Mouse (Mus musculus) embryo, embryonic 11 days (tissue): ENCODE measurements at regions not wholly inside any gene's neighbourhood (a gene's known extent, or its start where the extent isn't known, plus 50 kb on each side); places are given as distances from the start of the nearest gene placed in this dataset.

Experiments used
- DNase-seq: peaks from one replicate; pipeline ENCODE4 v3.0.0-alpha.2; 2015

DNA sequence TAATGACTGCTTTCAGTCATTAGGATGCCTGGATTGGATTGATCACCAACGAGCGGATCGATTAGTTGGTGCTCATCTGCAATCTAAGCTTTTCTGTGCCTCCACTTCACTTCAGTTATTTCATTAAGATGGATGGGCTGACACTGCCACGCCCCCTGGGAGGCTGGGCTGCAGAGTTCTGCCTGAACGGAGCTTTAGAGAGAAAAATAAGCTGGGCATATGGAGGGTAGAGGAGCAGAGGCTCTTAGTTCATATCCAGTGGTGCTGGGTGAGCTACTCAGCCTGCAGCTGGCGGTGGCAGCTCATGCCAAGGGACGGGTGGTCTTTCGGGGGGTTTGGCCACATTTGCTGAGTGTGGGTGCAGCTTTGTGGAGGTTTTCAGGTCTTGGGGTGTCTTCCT is 256.4 kb upstream of the Dusp10 start:
- peak; percentile 28 for DNase-seq

DNA sequence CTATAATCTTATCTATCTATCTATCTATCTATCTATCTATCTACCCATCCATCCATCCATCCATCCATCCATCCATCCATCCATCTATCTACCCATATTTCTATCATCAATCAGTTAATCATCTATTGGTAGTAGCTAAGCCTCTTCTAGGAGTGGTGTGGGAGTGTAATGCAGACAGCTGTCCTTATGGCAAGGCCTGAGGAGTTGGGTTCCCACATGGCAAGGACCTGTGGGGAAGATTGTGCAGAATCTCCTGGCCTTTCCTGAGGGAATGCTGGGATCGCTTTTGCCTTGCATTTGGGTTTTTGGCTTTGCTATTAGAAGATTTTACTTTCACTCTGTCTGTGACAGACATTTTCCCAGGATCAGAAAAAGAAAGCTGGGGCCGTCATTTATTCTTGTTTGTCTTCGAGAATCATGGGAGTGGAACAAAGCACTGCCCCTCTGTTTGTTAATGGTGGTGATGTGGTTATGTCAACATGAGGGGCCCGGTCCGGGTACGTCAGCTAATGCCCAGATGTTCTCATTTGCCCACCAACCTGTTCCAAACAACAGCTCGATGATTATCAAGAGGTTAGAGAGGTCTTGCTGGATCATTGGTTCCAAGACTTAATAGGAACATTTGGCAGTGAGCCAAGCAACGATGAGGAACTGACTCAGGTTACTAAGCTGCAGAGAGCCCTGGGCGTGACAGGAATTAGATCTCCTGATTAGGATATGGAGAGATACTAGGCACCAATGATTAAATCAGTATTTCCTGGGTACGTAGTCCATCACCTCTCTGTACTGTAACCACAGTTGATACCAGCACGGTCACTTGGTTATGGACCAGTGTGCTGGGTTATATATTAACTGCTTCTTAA is 249.0 kb upstream of the Dusp10 start:
- DNase-seq, result peak; percentile 43

DNA sequence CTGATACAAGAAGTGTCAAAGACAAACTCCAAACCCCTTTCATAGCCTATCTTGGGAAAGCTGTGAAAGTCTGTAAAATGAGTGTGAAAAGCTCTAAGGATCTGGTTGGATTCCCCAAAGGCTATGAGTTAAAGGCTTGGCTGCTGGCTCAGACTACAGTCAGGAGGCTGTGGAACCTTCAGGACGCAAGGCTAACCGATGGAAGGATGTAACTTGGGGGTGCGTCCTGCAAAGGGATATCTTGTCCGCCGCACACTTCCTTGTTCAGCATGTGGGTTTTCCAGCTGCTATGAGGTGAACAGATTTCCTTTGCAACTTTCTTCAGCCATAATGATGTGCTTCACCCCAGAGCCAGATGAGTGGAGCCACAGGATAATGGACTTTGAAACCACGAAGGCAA is 240.3 kb upstream of the Dusp10 start:
- DNase-seq, result no peak

DNA sequence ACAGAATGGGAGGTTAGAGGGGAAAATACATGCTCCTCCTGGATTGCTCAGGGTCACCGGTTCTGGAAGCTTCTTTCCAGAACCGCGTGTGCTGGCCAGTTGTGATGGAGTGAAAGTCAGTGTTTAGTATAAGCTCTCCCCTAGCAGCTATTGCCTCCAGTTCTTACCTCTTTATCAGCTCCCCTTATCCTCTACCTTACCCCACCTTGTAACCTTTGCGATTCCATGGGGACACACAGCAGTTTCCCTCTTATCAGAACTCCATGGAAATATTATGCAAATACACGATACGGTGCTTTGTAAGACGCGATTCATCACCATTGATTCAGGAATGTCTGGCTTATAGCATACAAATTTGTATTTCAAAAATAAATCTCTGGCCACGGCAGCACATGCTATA is 232.9 kb upstream of the Dusp10 start:
- no peak for DNase-seq

DNA sequence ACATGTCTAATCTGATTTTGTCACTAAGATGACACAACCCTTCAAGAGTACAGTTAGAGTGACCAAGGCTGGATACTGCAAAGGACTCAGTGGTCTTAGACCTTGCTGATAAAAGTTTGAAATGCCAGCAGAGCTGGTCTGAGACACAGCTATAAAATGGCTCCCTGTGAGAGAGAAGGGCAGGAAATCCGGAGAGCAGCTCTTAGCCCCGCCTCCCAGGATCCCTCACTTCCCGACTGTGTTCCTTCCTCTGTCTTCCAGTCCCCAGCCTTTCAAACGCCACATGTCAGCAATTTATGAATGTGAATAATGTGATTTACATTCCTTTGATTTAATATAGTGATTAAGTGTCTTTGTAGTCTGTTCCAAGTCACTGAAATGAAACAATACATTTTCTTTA is 232.3 kb upstream of the Dusp10 start:
- peak; percentile 17 for DNase-seq

DNA sequence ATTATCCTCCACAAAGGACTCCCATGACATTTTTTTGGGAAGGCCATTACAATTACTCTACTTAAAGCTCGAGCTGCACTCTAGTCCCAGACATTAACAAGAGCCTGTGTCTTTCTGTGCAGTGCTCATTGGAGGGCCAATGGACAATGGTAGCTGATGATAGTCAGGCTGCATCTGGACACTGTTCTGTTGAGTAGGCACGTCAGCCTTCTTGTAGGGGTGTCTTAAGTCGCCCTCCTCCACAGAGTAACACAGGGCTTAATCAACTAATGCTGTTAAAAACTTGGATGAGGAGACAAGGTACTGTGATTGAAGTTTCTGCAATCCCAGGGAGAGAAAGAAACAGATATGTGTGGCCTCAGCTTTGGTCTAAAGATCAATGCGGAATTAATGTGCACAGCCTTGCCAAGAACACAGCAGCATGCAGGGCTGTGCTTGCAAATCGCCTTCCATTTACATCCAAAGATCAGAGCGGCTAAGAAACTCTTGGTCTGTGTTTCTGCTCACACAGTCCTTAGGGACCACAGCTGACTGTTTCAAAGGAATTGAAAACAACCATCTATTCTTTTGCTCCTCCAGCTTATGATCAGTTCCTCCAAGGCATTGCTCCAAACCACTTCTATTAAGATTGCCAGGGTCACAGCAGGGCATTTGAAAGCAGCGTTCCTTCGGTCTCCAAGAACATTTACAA is 229.5 kb upstream of the Dusp10 start:
- peak; percentile 14 for DNase-seq

DNA sequence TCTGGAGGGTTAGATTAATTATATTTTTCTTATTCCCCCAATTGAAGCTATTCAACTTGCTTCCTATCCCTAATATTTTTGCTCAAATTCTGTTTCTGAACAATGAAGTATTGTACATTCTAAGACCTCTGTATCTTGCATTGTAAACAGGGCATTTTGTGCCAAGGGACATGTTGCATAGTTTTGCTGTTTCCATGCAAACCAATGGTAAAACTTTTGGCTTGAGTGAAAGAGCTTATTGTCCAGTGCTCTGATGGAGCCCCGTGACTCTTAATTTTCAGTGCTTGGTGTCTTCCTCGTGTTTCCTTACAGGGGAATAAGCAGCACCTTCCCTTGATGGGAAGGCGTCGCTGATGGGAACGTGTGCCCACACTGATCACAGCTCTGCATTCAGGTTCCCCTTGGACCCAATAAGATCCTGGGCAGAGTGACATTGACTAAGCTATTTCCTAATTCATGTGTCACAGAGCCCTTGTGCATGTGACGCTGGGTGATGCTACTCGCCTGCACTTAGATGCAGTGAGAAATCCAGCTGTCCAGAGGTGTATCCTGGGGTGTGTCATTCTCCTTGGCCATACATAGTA is 220.8 kb upstream of the Dusp10 start:
- no peak for DNase-seq

DNA sequence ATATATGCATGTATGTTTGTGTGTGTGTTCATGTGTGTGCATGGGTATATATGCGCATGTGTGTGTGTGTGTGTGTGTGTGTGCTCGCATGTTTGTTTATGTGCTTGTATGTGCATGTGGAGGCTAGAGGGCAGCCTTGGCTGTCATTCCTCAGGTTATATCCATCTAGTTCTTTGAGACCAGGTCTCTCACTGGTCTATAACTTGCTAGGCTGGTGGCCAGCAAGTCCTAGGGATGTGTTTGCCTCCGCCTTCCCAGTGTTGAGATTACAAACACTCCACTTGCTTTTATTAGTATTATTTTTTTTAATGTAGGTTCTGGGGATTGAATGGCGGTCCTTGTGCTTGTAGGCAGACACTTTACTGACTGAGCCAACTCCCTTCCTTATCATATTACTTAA is 219.8 kb upstream of the Dusp10 start:
- DNase-seq, result no peak

DNA sequence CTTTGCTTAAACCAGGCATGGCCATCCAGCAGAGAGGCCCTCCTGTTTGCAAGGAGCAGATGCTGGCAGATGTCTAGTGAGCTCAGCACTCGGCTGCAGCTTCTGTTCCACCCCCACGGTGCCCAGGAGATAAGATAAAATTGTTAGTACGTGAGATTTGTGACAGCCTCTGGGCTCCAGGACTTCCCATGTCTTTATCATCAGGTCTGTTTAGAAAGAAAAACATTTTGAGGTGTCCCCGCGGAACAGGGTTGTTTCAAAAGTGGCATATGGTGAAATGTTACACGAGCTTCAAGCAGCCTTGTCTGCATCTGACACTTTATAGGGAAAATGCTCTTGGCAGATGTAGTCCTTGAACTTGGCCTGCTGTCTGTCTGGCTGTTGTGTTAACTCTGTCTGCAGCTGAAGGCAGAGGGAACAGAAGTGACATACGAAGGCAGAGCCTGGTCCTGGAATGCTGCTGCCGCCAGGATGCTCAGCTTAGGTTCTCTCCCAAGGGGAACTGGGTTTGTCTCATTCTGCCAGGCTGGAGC is 219.1 kb upstream of the Dusp10 start:
- peak; percentile 23 for DNase-seq

DNA sequence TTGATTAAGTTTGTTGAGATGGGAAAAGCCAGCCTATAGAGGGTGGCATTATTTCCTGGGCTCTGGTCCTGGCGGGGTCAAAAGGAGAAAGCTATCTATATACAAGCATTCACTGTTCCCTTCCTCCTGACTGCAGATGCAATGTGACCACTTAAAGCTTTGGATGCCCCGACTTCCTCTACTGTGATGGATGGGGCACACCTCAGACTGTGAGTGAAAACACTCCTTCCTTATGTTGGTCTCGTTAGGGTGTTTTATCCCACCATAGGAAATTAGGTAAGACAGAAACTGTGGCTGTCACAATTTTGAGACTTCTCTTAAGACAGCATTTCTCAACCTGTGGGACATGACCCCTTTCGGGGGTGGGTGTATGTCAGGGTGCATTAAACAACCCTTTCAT is 210.8 kb upstream of the Dusp10 start:
- no peak for DNase-seq

DNA sequence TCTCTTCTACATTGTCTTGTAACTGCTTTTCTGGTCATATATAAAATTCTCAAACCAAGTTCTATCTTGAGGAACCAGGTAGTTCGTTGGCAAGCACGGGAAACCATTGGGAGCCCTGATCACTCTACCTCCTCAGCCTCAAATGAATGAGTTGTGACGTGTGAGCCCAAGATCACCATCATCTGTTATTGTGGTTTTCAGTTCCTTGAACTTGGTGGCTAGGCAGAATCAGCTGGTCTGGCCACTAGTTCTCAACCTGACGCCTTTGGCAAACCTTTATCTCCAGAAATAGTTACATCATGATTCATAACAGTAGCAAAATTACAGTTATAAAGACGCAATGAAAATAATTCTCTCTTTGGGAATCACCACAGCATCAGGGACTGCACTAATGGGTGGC is 209.7 kb upstream of the Dusp10 start:
- DNase-seq, result no peak

DNA sequence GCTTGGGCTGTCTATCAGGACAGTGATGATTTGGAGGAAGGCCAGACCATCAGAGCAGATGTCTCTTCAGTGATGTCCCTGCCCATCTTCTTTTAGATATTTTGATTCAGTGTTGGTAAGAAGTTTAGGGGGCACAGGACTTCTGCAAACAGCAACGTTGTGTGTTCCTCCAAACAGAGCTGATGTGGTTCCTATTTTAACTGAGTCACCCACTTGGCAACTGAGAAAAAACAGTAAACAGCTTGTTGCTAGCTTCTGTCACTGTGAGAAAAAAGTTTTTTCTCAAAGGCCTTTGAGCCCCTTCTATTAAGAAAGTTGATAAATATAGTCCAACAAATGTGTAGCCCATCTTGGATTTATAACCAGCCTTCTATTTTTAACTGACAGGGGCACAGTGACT is 209.3 kb upstream of the Dusp10 start:
- no peak for DNase-seq

DNA sequence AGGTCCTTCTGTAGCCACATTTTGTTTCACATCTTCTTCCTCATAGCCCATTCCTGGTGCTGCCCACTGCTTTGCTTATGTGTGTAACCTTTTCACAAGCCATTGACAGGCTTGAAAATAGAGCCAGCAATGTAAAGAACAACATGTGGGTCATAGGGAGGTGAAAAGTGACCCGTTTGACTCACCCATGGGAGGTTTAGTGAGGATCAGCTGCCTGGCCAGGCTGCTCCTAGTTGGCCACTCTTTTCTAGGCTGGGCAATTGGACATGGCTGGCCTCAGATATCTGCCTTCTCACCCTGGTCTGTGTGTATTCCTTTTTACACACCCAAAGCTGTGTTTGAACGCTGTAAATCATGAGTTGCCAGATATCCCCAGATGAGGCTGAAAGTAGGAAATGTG is 208.8 kb upstream of the Dusp10 start:
- no peak for DNase-seq

DNA sequence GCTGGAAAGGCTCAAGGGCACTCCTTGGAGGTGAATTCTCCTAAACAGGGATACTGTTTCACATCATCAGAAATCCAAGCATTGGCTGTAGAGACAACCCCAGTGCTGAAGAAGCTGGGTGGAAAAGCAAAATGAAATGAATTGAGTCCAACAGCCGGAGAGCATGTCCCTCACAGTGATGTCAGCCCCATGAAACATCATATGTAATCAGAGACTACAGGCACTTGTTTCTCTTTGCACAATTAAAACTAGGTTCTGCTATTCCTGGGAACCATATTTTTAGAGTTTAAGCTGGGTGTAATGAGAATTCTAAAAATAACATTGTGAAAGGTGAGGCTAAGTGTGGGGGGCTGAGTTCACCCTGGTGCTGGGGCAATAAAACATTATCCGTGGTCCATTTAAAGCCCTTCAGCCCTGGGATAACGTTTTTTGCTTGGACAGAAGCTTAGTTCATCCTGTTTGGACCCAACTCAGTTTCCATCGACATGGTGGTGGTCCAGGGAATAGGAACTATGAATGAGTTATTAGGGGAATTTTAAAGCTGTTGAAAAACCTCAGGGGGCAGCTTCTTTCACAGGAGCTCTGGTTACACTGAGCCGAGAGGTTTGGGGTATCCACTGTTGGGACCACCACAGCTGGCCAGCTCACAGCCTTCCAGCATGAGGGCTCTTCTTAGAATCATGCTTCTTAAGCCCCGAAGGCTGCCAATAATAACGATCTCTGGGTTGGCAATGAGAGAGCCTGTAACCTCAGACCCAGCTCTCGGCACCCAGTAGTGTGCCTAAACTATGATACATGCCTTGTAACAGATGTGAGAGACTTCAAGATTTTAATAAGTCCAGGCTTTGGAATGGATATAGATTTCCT is 206.0 kb upstream of the Dusp10 start:
- no peak for DNase-seq

DNA sequence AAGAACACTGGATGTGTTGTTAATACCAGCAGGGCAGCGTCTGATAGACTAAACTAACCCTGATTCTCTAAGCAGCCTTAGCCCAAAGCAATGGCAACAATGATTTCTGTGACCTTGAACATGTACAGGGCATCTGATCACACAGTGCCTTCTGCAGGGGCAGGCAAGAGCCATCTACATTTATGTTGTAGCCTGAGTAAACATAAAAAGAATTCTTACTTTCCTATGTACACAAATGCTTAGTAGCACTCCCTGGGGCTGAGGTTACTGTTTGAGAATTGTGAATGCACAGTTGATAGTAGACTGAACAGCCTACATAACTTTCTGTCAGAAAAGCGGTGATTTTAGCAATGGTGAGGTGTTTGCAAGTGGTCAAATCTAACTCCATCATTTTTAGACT is 204.9 kb upstream of the Dusp10 start:
- DNase-seq, result no peak

DNA sequence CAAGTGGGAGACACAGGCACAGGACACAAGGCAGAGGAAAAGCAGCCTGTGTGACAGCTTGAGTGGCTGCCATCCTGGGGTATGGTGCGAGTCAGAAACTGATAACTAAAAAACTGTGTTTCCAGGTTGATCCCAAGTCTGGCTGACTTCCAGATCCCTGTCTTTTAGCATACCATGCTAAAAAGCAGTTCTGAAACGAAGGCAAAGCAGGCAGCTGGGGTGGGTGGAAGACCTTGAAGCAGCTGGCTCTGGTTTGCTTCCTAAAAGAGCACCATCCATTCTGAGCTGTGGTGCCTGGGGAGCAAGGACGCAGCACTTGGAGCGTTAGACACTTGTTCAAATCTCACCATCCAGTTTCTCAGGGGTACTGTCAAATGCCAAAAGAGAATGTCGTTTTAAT is 192.5 kb upstream of the Dusp10 start:
- DNase-seq, result no peak

DNA sequence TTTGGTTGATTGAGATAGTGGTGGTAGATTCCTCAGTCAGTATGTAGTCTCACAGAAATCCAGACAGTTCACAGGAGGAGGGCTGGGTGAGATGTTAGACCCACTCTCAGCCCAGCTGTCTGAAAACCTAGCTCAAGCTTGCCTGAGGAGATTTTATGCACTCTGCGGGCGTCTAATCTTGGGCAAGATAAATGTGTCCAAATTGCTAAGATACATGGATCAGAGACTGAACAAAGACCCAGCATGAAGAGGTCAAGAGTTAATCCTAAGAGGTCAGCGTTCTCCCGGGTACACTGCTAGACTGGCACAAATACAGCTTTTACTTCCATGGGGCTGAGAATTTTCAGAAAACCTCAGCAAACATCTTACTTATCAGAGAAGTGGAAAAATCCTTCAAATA is 186.8 kb upstream of the Dusp10 start:
- peak; percentile 38 for DNase-seq

DNA sequence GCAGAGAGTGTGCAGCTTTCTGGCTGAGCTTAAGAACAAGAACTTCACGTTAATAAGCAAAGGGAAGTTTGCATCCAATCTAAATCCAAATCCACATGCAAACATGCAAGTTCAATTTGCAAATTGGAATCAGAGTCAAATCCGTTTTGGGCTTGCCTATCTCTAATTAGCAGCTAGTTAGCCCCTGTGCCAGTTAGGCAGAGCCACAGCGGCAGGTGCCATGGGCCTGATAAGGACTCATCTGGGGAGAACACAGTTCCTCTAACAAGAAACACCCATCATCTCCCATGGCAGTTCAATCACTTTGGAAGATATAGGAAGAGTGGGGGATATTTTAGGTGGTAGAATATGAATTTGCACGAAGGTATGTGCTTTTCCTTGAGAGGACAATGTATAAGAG is 168.0 kb upstream of the Dusp10 start:
- no peak for DNase-seq

DNA sequence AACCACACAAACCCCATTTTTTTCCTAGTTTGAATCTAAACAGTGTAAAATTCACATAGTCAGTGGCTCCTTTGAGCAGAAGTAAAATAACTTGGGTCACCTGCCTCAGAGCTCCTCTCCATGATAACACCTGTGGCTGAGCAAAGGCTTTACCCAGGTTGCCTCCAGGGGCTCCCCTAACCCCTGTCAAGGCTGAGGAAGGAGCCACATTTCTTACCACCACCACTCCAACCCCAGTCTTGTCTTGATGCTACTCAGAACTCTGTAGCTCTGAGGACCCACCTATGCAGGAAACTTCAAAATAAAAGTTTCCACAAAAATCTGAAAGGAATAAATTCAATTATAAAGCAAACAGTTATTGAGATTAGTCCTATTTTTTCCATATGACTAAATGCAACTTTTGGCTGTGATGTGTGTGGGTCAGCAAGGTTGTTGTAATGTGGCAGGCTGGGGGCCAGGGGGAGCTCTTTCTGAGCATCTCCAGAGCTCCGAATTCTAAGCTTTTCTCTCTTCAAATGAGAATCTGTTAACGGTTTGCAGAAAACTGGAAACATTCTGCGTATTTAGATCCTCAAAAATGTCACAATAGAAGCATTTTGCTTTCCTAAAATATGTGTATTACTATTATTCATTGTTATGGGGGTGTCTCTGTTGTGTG is 159.0 kb upstream of the Dusp10 start:
- DNase-seq, result peak; percentile 5

DNA sequence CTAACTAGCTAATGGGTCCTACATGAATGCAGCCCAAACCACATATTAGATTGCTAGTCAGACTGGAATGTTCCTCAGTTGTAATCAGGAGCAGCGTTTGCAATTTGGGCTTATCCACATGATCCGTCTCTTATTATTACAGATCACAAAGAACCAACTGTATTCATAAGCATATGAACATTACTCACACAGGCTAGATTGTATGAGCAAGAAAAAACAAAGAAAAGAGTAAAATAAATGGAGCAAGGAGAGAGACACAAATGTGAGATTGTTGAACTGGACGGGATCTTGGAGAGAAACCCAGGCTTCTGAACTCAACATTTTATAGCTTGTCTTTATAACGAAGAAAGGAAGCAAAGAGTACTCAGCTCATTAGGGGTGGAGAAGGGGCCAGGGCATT is 148.0 kb upstream of the Dusp10 start:
- DNase-seq, result no peak

DNA sequence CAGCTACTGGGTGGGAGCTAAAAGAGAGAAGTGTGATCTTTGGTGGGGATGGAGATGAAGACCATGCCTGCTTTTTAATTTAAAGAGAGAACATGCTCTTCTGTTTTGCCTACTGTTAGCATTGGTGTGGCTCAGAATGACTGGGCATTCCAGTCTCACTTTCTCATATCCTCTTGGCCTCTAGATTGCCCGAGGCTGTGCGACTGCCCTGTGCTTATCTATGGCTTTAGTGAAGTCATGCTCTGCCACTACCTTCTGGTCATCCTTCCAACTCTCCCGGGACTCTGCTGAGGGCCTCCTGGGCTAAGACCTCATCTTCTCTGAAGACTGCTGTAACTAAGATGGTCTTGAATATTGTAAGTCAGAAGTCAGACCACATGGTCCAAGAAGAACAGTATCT is 147.5 kb upstream of the Dusp10 start:
- DNase-seq, result no peak

DNA sequence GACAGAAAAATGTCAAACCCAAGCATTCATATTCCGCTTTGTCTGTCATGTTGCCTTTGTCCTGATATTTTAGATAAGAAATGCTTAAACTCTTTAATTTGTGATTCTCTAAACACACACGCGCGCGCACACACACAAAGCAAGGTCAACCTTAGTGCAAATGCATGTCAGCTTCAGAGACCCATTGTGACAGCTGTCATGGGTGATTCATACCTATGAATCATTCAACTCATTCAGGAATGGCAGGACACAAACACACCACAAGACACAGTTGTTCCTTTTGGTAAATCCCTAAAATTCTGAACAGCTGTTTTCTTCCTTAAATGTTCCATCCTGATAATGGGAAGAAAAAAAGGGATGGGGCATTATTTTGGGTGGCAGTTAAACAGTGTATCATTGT is 144.1 kb upstream of the Dusp10 start:
- DNase-seq, result no peak
